Mouse (Mus musculus) erythroblast, embryonic 14.5 days (primary cell): ENCODE data around the gene Rap1b.

Experiments used
- GATA1 ChIP-seq: IDR thresholded peaks from 2 replicates; pipeline ENCODE4 v1.6.1; 2012; ENCODE audit warnings: low read length, inconsistent platforms, mixed read lengths
- TAL1 ChIP-seq: IDR thresholded peaks from 3 replicates; pipeline ENCODE4 v1.6.1; 2012; ENCODE audit warnings: low read length, inconsistent platforms, mixed read lengths

GRCm38 (mm10) chr10:117772364-117773105 is 73.3 kb downstream of the Rap1b start:
- no peak for TF ChIP-seq GATA1
- no peak for TF ChIP-seq TAL1
